Mouse (Mus musculus): ENCODE data around the gene Rbp7. TPM values are rescaled to one million over a fixed set of nuclear protein-coding genes. Genes with fewer than 3 reads are reported as not detected.

Gene Rbp7
- total RNA-seq (2014; rRNA removed) (not detected in 2 replicates), polyA plus RNA-seq (2015; fragmentation: Nextera tagmentation; extraction: Ambion mirVana) (0.34 TPM in 1 of 2 replicates, not detected in the other)

DNA sequence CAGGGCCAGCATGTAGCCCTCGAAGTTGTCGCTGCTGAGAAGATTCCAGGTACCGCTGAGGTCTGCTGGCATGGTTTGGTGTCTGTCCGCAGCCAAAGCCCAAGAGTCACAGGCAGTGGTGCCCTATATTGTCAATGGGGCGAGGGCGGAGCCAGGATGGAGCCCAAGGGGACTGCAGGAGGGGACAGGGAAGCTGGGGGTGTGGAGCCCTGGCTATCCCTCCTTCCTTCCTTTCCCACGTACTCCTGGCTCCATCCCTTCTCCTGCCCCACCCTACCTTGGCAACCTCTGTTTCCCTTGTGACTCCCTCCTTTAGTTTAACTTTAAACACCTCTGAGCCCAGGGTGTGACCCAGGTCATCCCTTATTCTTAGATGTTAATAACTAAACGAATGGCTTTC, at the start of gene Rbp7:
Rbp7 (minus strand) TSS at position 100 of the 400 bp plus-strand sequence.
- 54% methylated on average over 8 of the region's 8 CpGs for WGBS
- no peak within 1 kb of the TSS for H3K4me2 ChIP-seq (ENCODE audit: low read depth, low read length)
- no peak within 1 kb of the TSS for H3K27ac ChIP-seq
- H3K9me3 ChIP-seq (ENCODE audit: low read length): no peaks in the 10 kb centered on the region
- DNase-seq (ENCODE audit: low spot score): no peak
- H3K27me3 ChIP-seq (ENCODE audit: insufficient read depth, low read length): no peaks in the 10 kb centered on the region
- H3K9ac ChIP-seq (replicated peaks; ENCODE audit: low read length): no peak within 1 kb of the TSS
- no peaks in the 10 kb centered on the region for H3K36me3 ChIP-seq (ENCODE audit: insufficient read depth, low read length)
- no peak for TF ChIP-seq CTCF (IDR thresholded peaks at IDR 0.05; ENCODE audit: low read depth)
- no peaks in the 10 kb centered on the region for H3K4me1 ChIP-seq (ENCODE audit: insufficient read depth, low read length)
- ATAC-seq: no peak
- no peak within 1 kb of the TSS for H3K4me3 ChIP-seq (ENCODE audit: low read length)

DNA sequence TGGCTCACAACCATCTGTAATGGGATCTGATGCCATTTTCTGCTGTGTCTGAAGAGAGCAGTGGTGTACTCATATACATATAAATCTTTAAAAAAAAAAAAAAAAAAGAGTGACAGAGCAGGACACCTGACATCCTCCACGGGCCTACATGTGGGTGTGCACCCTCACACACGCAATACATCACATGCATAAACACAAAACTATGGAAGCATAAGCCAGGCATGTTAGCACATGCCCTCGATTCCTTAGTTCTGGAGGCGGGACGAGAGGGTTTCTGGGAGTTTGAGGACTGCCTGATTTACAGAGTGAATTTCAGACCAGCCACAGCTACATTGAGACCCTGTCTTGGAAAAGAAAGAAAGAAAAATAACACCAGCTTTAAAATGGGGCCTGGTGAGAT, 49.6 kb upstream of the Rbp7 start:
- Histone ChIP-seq H3K4me1 (ENCODE audit: insufficient read depth, low read length) (no peaks in the 10 kb centered on the region), H3K9ac (replicated peaks; ENCODE audit: low read length) (no peak overlapping the region), H3K4me3 (ENCODE audit: low read length) (no peak overlapping the region), H3K36me3 (ENCODE audit: insufficient read depth, low read length) (peaks cover 10% of the 10 kb centered on the region; the same call in 1 of the 2 replicates), H3K27ac (no peak overlapping the region), H3K9me3 (ENCODE audit: low read length) (no peaks in the 10 kb centered on the region), H3K4me2 (ENCODE audit: low read depth, low read length) (no peak overlapping the region), H3K27me3 (ENCODE audit: insufficient read depth, low read length) (no peaks in the 10 kb centered on the region)
- ATAC-seq (no peak), DNase-seq (ENCODE audit: low spot score) (no peak)
- no peak for TF ChIP-seq CTCF (IDR thresholded peaks at IDR 0.05; ENCODE audit: low read depth)
- 83% methylated on average over 5 of the region's 5 CpGs for WGBS

DNA sequence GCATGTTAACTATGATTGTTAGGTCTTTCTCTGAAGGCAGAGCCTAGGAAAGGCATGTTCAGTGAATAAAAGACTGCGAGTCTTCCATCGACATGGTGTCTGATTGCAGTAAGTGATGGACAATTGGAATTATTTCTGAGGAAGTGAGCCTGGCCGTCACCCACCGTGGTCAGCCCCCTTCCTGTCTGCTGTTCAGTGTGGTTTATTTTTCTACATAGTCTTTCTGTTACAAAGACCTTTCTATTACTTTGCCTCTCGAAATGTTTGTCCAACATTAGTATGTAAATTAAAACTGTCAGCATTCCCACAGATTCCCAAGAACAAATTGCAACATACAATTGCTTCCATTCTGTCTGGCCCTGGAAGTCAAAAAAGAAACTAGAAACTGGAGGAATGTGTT, 45.0 kb upstream of the Rbp7 start:
- TF ChIP-seq CTCF (IDR thresholded peaks at IDR 0.05; ENCODE audit: low read depth): no peak
- WGBS: 66% methylated on average over 5 of the region's 5 CpGs
- DNase-seq (ENCODE audit: low spot score) (no peak), ATAC-seq (no peak)
- no peaks in the 10 kb centered on the region for H3K9me3 ChIP-seq (ENCODE audit: low read length)
- no peak overlapping the region for H3K9ac ChIP-seq (replicated peaks; ENCODE audit: low read length)
- H3K4me3 ChIP-seq (ENCODE audit: low read length): no peak overlapping the region
- no peaks in the 10 kb centered on the region for H3K27me3 ChIP-seq (ENCODE audit: insufficient read depth, low read length)
- H3K4me1 ChIP-seq (ENCODE audit: insufficient read depth, low read length): no peaks in the 10 kb centered on the region
- no peak overlapping the region for H3K4me2 ChIP-seq (ENCODE audit: low read depth, low read length)
- no peak overlapping the region for H3K27ac ChIP-seq
- peaks cover 35% of the 10 kb centered on the region; the same call in 1 of the 2 replicates for H3K36me3 ChIP-seq (ENCODE audit: insufficient read depth, low read length)

DNA sequence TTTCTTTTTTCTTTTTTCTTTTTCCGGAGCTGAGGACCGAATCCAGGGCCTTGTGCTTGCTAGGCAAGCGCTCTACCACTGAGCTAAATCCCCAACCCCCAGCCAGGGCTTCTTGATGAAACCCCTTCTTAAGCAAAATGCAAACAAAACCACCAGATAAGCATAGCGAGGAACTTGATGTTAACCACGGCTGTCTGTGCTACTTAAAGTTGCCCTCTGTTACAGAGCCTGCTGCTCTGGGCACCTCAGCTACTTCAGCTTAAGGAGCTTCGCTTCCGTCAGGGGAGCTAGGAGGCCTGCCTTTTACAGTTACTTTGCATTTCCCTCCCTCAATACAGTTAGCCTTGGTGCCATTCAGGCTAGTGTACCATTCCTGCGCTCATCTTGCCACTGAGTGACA, 44.1 kb upstream of the Rbp7 start:
- H3K36me3 ChIP-seq (ENCODE audit: insufficient read depth, low read length): peaks cover 44% of the 10 kb centered on the region; the same call in 1 of the 2 replicates
- H3K9ac ChIP-seq (replicated peaks; ENCODE audit: low read length): no peak overlapping the region
- 81% methylated on average over 8 of the region's 8 CpGs for WGBS
- H3K4me2 ChIP-seq (ENCODE audit: low read depth, low read length): no peak overlapping the region
- no peaks in the 10 kb centered on the region for H3K4me1 ChIP-seq (ENCODE audit: insufficient read depth, low read length)
- TF ChIP-seq CTCF (IDR thresholded peaks at IDR 0.05; ENCODE audit: low read depth): no peak
- no peaks in the 10 kb centered on the region for H3K27me3 ChIP-seq (ENCODE audit: insufficient read depth, low read length)
- H3K9me3 ChIP-seq (ENCODE audit: low read length): no peaks in the 10 kb centered on the region
- ATAC-seq (no peak), DNase-seq (ENCODE audit: low spot score) (no peak)
- no peak overlapping the region for H3K27ac ChIP-seq
- no peak overlapping the region for H3K4me3 ChIP-seq (ENCODE audit: low read length)

DNA sequence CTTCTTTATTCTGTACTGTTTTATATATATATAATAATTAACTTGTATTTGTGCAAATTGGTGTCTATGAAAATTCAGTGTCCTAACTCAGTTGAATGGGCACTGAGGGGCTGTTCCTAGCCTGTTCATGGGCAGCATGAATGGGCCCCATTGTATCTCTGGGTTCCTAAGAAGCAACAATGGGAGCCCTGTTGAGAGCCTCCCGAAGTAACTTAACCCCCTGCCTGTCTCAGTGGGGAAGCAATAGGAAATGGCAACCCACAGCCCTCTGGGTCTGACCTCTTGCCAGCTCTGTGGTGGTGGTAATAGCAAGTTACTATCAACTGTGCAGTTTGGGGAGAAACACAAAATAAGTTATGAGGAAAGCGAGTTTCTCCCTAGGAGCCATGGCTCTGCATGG, 41.8 kb upstream of the Rbp7 start:
- DNase-seq (ENCODE audit: low spot score) (peak; percentile 59), ATAC-seq (peak; percentile 90)
- Histone ChIP-seq H3K27ac (peak overlapping the region; percentile 74), H3K36me3 (ENCODE audit: insufficient read depth, low read length) (peaks cover 59% of the 10 kb centered on the region), H3K4me2 (ENCODE audit: low read depth, low read length) (no peak overlapping the region), H3K9me3 (ENCODE audit: low read length) (no peaks in the 10 kb centered on the region), H3K4me1 (ENCODE audit: insufficient read depth, low read length) (no peaks in the 10 kb centered on the region), H3K9ac (replicated peaks; ENCODE audit: low read length) (no peak overlapping the region), H3K4me3 (ENCODE audit: low read length) (no peak overlapping the region), H3K27me3 (ENCODE audit: insufficient read depth, low read length) (no peaks in the 10 kb centered on the region)
- TF ChIP-seq CTCF (IDR thresholded peaks at IDR 0.05; ENCODE audit: low read depth): no peak
- WGBS: 7% methylated on average over 2 of the region's 2 CpGs

DNA sequence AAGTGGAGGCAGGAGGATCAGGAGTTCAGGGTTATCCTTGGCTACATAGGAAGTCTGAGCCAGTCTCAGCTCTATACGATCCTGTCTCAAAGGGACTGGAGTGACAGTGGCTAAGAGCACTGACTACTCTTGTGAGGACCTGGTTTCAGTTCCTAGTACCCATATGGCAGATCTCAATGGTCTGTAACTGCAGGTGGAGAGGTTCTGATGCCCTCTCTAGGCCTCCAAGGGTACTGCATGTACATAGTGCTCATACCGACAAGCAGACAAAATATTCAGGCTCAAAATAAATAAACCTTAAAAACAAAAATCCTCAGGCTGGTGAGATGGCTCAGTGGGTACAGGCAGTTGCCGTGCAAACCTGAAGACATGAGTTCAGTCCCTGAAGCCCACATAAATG, 36.4 kb upstream of the Rbp7 start:
- WGBS: 98% methylated on average over 3 of the region's 3 CpGs
- peak; percentile 46; the same call in 1 of the 2 replicates for TF ChIP-seq CTCF (IDR thresholded peaks at IDR 0.05; ENCODE audit: low read depth)
- Histone ChIP-seq H3K9ac (replicated peaks; ENCODE audit: low read length) (no peak overlapping the region), H3K4me2 (ENCODE audit: low read depth, low read length) (no peak overlapping the region), H3K4me3 (ENCODE audit: low read length) (no peak overlapping the region), H3K4me1 (ENCODE audit: insufficient read depth, low read length) (peaks cover 4% of the 10 kb centered on the region; the same call in 1 of the 2 replicates), H3K27me3 (ENCODE audit: insufficient read depth, low read length) (no peaks in the 10 kb centered on the region), H3K9me3 (ENCODE audit: low read length) (no peaks in the 10 kb centered on the region), H3K36me3 (ENCODE audit: insufficient read depth, low read length) (peaks cover 65% of the 10 kb centered on the region), H3K27ac (no peak overlapping the region)
- DNase-seq (ENCODE audit: low spot score) (no peak), ATAC-seq (no peak)

DNA sequence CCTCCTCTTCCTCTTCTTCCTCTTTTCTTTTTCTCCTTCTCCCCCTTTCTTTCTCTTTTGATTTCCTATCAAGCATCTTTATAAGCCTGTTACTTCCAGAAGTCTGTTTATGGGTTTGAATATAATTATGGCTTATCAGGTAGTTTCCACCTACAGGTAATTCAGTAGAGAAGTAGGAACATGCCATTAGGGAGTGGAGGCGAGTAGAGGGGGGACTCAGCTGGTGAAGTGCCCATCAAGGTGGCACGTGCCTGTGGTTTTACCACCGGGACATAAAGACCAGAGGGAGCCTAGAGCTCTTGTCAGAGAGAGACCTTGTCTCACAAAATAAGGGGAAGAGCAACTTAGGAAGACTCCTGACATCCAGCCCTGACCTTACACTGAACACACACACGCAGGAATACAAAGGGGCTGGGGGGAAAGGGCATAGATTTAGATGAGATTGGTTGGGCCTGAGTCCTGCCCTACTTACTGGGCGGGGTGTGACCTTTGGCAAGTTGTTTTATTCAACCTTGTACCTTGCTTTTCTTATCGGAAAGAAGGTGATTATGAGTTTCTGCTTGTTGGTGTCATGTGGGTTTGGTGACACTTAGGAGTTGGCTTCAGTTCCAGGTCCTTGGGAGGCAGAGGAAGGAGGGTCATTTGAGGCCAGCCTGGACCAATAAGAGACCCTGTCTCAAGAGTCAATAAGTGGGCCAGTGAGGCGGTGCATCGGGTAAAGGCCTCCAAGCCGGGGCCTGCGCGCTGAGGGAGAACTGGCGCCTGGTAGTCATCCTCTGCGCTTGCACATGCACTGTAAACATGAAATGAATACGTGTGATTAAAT, 34.9 kb upstream of the Rbp7 start:
- no peak overlapping the region for H3K27ac ChIP-seq
- H3K27me3 ChIP-seq (ENCODE audit: insufficient read depth, low read length): no peaks in the 10 kb centered on the region
- no peak overlapping the region for H3K4me2 ChIP-seq (ENCODE audit: low read depth, low read length)
- no peak overlapping the region for H3K4me3 ChIP-seq (ENCODE audit: low read length)
- TF ChIP-seq CTCF (IDR thresholded peaks at IDR 0.05; ENCODE audit: low read depth): no peak
- 96% methylated on average over 14 of the region's 14 CpGs for WGBS
- peaks cover 6% of the 10 kb centered on the region; the same call in 1 of the 2 replicates for H3K4me1 ChIP-seq (ENCODE audit: insufficient read depth, low read length)
- DNase-seq (ENCODE audit: low spot score) (no peak), ATAC-seq (no peak)
- H3K9me3 ChIP-seq (ENCODE audit: low read length): no peaks in the 10 kb centered on the region
- peaks cover 53% of the 10 kb centered on the region for H3K36me3 ChIP-seq (ENCODE audit: insufficient read depth, low read length)
- H3K9ac ChIP-seq (replicated peaks; ENCODE audit: low read length): no peak overlapping the region
